Mouse (Mus musculus) left cerebral cortex, adult 9 months (tissue): Measurements from ENCODE around the gene Adgrg7.

Source experiments
- DNase-seq, 2 experiments: peaks; one replicate each; pipeline ENCODE4 v3.0.0; 2022; ENCODE audit warnings: low spot score in 2 of 2

Adgrg7 gene

DNA sequence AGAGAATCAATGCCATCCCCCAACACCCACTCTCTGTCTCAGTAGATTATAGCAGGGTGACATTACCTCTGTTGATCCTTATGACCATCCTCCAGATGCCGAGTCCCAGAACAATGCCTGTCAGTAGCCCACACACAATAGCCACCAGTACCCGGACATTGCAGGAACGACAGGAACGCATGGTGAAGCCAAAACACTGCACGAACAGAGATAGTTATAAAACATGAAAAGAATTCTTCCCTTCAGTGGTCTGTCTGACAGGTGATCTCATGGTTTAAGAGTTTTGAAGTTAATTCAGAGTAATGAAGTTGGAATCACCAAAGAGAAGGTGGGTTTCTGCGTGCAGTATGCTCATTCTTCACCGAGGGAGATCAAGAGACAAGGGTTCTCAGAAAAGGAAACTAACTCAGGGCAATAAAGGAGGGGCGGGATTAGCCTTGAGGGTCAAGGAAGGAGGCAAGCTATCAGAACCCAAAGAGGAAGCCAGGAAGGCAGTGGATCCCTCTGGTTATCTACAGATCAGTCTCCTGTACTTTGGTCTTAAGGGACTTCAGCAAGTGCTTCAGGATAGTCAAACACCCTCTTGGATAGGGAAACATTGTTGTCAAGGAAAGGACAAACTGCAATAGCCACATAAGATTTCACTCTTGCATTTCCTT is at the start of gene Adgrg7:
Gene Adgrg7, minus strand, starts transcription at position 375 of the 659 bp plus-strand sequence.
- no peak for DNase-seq

DNA sequence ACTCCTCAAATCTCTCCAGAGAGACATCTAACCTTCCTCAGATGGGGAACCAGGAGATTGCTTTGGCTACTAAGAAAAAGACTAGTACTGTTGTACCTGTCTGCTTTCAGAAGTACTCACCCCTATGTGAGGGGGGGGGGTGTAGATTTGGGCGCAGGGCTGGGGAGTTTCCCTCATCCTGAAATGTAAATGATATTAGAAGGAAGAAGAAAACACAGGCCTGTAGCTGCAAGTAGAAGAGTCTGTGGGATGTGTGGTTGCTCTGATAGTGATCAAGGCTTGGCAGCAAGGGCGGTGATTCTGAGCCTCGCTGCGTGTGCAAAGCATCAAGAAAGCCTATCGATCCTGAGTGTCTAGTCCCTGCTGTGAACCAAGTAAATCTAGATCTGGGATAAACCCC is 47.3 kb upstream of the Adgrg7 start:
- DNase-seq: no peak

DNA sequence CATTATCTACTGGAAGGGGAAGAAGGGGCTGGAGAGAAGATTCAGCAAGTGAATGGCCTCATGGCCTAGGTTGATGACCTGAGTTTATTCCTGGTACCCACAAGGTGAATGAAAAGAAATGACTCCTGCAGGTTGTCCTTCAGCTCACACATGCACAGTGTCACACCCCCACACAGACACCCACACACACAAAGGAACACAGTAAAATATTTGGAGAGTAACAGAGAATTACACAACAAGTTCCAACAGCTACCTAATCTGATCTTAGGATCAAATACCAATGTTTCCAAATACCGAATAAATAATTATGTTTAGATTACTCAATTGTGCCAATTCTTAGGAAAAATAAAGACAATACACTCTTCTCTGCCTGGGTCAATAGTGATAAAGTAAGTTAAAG is 37.7 kb upstream of the Adgrg7 start:
- DNase-seq: no peak

DNA sequence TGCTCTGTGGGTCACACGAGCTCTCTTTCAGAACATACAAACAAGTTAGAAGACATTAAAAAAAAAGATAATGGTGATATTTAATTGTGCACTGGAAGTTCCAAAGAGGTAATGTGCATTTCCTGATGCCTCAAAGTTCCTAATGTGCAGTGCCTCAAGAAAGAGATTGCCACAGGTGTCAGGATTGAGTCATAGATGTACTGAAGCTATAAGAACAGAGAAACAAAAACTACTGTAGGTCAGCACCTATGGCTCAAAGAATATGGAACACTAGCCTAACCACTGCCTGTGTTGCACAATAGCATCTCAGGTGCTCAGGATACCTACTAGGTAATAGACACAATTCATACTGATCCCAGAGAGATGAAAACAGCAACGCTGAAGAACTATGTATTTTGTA is 36.3 kb upstream of the Adgrg7 start:
- no peak for DNase-seq

DNA sequence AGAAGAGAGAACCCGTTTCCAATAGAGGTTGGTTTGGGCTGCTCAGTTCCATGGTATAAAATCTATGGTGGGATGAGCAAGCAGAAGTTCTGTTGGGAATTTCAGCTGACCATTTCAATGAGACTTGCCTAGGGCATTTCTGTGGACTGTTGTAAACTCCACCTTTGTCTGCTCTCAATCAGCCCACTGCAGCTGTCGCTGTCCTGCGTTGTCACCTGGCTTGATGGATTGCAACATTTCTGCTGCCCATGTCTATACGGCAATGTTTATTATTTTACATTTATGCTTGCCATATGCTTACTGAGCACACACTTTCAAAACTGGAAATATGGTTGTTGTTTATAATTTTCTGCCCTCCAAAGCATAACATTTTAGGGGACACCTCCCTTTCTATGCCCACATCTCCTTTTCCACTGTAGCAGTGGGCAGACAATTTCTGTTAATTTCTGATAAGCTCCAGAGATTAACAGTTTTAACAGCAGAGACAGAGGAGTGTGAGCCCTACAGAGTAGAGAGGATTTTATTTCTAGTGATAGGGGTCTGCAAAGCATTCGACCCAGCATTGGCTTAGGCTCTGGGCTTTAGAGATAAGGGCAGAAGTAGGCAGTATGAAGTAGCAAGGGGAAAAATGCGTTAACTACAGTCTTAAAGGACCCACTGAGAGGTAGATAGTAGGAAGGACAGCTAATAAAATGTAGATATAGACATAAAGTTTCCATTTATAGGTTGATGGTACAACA is 5.9 kb upstream of the Adgrg7 start:
- DNase-seq: no peak

DNA sequence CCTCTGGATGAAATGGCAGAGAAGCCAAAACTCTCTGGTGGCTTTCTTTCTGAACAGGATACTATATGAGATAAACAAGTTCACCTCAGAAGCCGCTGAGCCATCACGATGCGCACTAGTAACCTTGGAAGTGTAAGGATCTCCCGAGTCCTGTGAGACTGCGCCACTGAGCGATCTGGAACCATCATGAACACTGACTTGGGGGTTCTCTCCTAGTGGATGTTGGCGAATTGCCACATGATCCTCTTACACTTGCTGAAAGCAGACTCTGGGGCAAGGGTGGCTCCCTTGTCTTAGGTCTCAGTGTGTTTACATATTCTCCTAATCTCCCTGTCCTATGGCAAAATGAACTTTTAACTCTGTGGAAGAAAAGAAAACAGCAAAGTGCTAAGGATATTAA is 5.3 kb upstream of the Adgrg7 start:
- DNase-seq: no peak

DNA sequence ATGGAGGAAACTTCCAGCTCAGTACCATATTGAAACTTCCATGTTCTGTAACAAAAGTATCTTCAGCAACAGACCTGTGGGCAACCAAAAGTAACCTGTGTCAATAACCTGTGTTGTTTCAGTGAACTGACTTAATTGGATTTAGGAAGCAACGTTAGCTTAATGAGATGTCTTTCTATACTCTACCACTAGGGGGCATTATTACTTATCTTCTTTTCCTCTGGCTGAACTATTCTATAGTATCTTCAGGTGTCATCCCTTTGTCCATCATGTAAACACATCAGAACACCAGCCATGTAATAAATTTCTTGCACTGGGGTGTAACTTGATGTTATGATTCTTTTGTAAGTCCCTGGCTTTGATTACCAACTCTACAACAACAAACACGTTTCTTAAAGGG is 4.8 kb upstream of the Adgrg7 start:
- DNase-seq: no peak

DNA sequence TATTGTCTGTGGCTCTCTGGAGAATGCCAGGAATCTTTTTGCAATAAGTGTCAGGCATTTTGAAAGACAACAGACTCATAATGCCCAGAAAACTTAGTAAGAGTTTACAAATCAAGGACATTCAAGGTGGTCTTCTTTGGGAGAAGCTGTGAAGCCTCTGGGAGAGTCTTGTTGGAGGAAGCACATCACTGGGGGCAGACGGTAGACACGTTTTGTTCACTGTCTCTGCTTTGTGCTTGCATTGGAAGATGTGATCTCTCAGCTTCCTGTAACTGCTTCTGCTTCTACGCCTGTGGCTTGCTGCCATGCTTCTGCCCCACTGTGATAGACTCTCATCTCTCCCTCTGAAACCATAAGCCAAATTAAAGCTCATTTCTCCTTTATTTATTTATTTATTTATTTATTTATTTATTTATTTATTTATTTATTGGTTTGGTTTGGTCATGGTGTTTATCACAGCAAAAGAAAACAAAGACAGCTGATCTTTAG is 3.9 kb upstream of the Adgrg7 start:
- no peak for DNase-seq

DNA sequence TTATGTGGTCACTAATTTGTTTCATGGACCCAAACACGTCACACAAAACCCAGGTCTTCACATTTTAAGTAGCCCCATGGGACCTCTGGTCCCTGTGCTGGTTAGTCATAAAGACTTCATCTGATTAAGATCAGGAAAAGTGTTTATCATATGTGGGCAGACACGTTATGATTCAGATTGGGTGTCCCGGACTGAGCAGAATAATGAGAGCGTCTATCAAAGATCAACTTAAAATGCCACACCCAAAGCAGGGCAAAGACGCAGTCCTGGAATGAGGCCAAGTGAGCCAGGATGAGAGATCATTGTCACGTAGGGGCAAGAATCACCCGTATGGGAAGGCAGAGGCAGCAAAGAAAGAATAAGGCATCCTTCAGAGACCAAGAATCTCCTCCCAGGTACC is 3.2 kb upstream of the Adgrg7 start:
- DNase-seq: no peak

DNA sequence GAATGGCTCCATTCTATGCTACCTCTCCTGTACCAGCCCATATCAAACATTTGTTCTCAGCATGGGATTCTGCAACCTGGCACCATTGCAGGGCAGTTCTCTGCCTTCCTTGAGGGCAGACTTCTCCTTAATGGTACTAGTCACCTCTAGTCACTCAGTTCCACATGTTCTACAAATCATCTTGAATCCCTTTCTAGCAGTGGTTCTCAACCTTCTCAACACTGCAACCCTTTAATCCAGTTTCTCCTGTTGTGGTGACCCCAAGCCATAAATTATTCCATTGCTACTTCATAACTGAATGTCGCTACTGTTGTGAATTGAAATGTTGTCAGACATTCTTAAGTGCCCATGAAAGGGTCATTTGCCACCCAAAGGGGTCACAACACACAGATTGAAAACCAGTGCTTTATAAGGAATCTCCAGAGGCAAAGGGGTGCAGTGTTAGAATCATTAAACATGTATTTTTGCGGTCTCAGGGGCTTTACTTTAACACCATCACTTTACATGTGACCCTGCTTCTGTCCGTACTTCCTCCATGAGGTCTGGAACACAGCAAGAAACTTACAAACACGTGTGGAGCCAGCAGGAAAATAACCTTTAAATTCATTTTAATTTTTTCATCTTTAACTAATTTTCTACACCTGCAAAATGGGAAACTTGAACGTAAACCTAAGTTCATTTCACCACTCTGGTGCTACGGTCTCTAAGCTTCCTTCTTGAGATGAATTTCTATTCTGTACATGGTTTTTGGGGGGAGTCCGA is 1.1 kb downstream of the Adgrg7 start:
- no peak for DNase-seq

DNA sequence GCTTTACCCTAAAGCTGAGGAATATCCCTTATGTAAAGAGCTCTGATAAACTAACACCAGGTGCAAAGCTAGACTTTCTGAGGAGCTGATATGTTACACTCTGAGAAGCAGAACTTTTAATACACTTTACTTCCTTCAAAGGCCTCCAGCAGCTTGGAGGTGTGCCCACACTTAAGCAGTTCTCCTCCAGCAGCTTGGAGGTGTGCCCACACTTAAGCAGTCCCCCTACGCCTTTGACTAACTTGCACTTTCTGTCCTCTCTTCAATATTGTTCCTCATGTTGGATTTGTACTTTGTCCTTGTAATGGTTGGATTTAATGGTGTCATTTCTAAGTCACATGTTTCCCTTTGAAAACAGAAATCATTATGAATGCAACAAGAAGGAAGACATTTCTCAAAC is 1.9 kb downstream of the Adgrg7 start:
- no peak for DNase-seq

DNA sequence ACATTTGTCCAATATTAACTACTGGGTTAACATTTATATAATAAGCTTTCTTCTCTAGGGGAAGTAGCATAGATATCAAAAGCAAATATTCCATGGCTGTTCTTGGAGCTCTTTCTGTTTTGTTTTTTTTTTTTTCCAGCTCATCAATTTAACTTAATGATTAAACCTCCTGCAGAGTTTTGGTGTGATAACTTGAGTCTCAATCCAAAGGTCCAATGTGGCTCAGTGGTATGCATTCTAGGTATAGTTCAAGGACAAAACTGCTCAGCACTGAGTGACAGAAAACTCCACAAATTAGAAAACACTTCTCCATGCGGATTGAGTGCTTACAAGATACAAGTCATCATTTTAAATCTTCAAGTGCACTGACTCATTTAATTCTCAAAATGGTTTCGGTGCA is 9.7 kb downstream of the Adgrg7 start:
- DNase-seq: no peak

DNA sequence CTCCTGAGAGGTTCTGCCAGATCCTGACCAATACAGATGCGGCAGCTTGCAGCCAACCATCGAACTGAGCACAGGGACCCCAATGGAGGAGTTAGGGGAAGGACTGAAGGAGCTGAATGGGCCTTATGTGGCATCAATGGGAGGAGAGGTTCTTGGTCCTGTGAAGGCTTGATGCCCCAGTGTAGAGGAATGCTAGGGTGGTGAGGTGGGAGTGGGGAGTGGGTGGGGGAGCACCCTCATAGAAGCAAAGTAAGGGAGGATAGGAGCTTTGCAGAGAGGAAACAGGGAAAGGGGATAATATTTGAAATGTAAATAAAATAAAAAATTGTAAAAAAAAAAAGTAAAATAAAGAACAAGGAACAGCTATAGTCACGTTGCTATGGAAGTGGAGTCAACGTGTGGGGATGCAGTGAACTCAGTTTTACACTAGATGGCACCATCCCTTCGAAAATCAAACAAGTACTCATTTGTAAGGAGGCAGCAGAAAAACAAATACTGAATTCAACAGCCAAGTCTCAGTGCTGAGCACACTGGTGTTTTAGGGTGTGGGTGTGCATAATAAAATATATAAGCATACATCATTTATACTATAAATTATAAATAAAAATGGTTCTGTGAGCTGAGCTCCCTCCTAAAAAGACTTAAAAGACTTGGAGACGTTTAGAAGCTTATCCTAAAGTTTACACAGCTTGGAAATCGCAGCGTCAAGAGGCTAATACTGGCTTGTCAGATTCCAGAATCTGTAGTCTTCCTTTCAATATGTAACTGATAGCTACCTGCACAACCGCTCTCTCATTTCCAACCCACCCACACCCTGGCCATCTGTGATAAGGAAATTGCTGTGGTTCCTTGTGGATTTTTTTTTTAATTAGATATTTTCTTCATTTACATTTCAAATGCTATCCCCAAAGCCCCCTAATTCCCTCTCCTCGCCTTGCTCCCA is 24.2 kb downstream of the Adgrg7 start:
- DNase-seq: peak in 1 of 2 experiments; percentile 75

DNA sequence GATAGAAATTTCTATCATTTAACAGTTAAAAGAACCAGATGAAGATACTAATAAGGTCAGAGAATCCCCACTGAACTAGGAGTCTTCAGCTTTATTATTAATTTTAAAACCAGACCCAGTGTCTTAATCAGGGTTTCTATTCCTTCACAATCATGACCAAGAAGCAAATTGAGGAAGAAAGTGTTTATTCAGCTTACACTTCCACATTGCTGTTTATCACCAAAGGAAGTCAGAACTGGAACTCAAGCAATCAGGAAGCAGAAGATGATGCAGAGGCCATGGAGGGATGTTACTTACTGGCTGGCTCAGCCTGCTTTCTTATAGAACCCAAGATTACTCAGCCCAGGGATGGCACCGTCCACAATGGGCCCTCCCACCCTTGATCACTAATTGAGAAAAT is 66.6 kb downstream of the Adgrg7 start:
- DNase-seq: no peak

DNA sequence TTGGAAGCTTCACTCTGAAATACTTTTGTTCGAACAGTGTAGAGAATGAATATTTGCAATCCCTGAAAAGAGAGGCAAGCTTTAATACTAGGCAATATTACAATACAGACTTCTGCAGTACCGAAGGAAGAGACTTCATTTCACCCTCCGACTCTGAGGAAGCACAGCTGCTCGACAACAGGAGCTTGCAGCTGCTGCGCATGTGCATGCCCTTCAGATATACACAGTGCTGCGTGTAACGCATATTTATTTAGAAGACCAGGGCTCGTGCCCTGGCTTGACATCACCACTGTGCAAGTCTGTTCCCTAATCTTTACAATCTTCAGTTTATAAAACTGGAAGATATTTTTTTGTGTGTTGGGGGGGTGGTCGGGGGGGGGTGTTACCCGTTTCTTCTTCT is 70.7 kb downstream of the Adgrg7 start:
- DNase-seq: no peak

DNA sequence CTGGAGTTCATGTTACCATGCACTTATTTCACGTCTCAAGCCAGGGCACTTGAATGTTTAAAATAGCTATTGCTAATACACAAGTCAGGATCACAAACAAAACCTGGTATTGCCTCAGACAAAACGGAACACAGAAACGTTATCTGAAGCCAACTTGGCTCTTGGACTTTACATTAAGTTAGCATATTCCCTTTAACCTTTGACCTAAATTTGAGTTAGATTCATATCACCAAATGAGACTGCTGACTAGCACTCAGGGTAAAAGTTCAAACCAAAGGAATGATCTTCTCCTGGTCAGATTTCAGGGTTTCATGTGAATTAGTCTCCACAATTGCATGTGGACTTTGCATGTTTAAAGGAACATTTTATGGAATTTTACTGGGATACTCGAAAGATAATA is 73.3 kb downstream of the Adgrg7 start:
- DNase-seq: no peak

DNA sequence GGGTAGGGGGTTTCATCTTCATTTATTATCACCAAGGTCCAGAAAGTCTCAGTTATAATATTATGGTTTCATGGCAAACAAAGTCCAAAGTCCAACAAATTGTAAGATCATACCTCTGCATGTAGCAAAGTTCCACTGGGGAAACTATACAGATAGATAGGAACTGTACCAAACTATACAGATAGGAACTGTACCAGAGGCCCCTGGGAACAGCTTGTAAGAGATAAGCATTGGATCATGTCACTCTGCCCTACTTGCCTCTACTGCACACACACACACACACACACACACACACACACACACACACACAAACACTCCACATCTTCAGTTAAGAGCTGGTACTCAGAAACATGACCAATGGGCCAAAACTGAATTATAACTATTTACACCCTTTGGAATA is 76.6 kb downstream of the Adgrg7 start:
- DNase-seq: no peak

DNA sequence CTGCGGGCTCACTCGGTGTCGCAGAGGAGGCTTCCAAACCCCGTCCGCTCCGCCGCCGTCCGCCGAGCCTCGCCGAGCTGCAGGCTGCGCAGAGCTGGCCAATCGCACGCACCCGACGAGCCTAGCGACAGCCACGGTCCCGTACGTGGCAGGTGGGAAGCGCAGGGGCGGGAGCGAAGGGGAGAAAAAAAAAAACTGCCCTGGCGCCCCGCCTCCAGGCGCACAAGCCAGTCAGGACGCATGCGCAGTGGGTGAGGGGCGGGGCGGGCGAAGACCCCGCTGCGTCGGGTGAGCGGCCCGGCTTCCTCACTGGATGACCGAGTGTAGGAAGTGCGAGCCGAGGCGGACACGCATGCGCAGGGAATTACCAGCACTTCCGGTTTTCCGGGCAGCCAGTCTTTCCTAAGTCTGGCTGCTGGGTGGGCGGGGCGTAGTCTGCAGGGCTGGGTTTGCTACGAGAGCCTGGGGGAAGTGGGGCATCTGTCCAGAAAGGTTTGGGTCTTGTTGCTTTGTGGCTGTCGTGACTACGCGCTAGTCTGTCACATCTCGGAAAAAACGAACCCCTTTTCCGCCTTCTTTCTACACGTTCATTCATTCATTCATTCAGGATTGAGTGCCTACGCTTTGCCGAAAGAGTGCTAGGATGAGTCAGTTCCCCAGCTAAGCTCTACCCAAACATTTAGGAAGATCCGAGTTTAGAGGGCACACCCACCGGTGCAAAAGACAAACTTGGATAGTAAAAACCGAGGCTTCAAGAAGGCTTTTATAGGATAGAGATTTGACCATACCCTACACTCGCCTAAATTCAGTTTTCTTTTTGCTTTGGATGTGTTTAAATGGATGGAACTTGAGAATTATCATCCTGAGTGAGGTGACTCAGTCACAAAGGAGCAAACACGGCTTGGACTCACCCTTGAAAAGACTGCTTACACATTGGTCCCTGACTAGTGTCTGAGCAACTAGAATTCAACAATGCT is 78.1 kb downstream of the Adgrg7 start, which contains the start of gene Tfg:
Gene Tfg, minus strand, starts transcription at position 227 of the 977 bp plus-strand sequence.
- DNase-seq: peak; percentile 97 to 99

DNA sequence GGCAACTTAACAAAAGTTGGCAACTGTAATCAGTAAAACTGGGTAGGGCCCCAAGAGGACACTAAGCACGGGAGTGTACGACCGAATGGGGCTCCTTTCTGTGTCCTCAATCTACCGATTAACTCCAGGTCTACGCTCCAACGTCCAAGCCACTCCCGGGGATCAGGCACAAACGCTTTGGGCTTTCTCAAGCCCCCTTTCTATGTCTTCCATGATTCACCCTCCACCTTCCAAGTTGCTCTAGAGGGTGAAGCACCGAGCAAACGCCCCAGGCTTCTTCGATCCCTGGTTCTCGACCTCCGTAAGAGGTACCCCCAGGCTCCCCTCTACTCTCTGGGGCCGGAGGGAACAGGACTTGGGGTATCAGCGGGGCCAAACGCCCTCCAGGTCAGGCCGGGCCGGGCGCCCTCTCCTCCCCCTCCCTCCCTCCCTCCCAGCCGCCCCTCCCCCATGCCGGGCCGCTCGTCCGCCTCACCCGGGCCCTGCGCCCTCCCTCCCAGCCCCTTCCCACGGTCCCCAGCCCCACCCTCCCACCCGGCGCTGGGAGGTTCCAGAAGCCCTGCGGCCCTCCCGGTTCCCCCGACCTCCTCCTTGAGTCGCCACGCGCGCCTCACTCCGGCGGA is 79.0 kb downstream of the Adgrg7 start:
- DNase-seq: peak in 1 of 2 experiments; percentile 7

DNA sequence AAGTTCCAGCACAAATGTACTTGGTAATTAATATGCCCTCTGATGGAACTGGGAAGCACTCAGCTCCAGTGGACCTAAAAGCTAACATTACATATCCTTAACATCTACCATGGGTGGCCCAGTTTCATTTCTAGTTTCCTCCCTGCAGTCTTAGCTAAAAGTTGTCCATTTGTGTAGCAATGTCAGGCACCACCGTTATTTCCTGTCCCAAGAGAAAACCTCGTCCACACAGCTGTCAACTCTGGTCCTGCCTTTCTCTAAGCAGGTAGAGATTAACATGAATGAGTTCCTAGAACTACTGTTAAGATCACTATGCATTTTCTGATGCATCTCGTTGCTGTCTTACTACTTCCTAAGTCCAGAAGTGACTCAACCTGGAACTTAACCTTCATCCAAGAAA is 80.0 kb downstream of the Adgrg7 start:
- no peak for DNase-seq
